Mouse (Mus musculus): ENCODE results near the gene Syngr3.

- TF ChIP-seq CTCF (conservative IDR thresholded peaks at IDR 0.05 in 1 of 2, IDR thresholded peaks at IDR 0.05 in 1 of 2; ENCODE audit: low read depth in 2 of 2, low read length in 2 of 2) (peak; percentile 73 to 82), IRF4 (IDR thresholded peaks at IDR 0.05; ENCODE audit: low read depth, low read length) (no peak), POLR2A (IDR thresholded peaks at IDR 0.05; ENCODE audit: low read depth, low read length) (no peak), PAX5 (IDR thresholded peaks at IDR 0.05; ENCODE audit: low read length) (no peak), UBTF (IDR thresholded peaks at IDR 0.05; ENCODE audit: low read depth, low read length) (no peak), EP300 (IDR thresholded peaks at IDR 0.05; ENCODE audit: low read length) (no peak), SMC3 (IDR thresholded peaks at IDR 0.05; ENCODE audit: low read depth, low read length) (peak; percentile 71), NELFE (IDR thresholded peaks at IDR 0.05; ENCODE audit: low read depth, low read length) (no peak)
These were observed 13.6 kb downstream of the Syngr3 start for GRCm38 (mm10) chr17:24676187-24676586.
